Mouse (Mus musculus) hindbrain, embryonic 12.5 days (tissue): ENCODE results near the gene Dhrs13. TPM values are rescaled to one million over a fixed set of nuclear protein-coding genes. Genes with fewer than 3 reads are reported as not detected.

Experiments
- ATAC-seq: fragments of 200-750 bp; cut with Nextera tagmentation; 2 replicates; pipeline ENCODE4 v1.8.0; 2017; ENCODE audit warnings: moderate TSS enrichment; ENCODE audit not compliant: low FRiP score
- H3K27ac ChIP-seq: fragments of 300-500 bp; sonication (generic); 2 replicates; pipeline ENCODE4 v1.5.1; 2016; ENCODE audit warnings: mild to moderate bottlenecking
- H3K27me3 ChIP-seq: fragments of 300-500 bp; sonication (generic); 2 replicates; pipeline ENCODE4 v1.6.1; 2016; ENCODE audit warnings: mild to moderate bottlenecking
- H3K36me3 ChIP-seq: fragments of 300-500 bp; sonication (generic); 2 replicates; pipeline ENCODE4 v1.6.1; 2016; ENCODE audit warnings: mild to moderate bottlenecking
- H3K4me1 ChIP-seq: fragments of 300-500 bp; sonication (generic); 2 replicates; pipeline ENCODE4 v1.6.1; 2016
- H3K4me2 ChIP-seq: fragments of 300-500 bp; sonication (generic); replicated peaks from 2 replicates; pipeline ENCODE4 v1.6.1; 2016; ENCODE audit warnings: mild to moderate bottlenecking
- H3K4me3 ChIP-seq: fragments of 300-500 bp; sonication (generic); 2 replicates; pipeline ENCODE4 v1.5.1; 2016; ENCODE audit warnings: mild to moderate bottlenecking
- H3K9ac ChIP-seq: fragments of 300-500 bp; sonication (generic); 2 replicates; pipeline ENCODE4 v1.6.1; 2016; ENCODE audit warnings: mild to moderate bottlenecking, moderate library complexity
- H3K9me3 ChIP-seq: fragments of 300-500 bp; sonication (generic); replicated peaks from 2 replicates; pipeline ENCODE4 v1.6.1; 2016; ENCODE audit warnings: mild to moderate bottlenecking
- WGBS: fragments of 180-500 bp; shearing (Covaris S2); methylation state at CpG from one replicate; pipeline ENCODE4 v1.1.7; 2016; 5-methylcytosine and 5-hydroxymethylcytosine counted together
- polyA plus RNA-seq: library from polyadenylated mRNA; unstranded; fragments of >200 nt; fragmentation: Nextera tagmentation; extraction: Ambion mirVana; gene quantifications from 2 replicates; pipeline ENCODE4 v1.2.1, GENCODE M21; 2016

The Dhrs13 gene
- polyA plus RNA-seq, 1 experiment from 2014 or later, result 24.2 TPM

GRCm38 (mm10) chr11:78056946-78057345 lies 24.9 kb downstream of the Dhrs13 start:
- no peaks in the 10 kb centered on the region for H3K4me1 ChIP-seq
- H3K27ac ChIP-seq, result no peak overlapping the region
- no peak overlapping the region for H3K4me3 ChIP-seq
- no peaks in the 10 kb centered on the region for H3K9me3 ChIP-seq
- no peaks in the 10 kb centered on the region for H3K27me3 ChIP-seq
- no peak overlapping the region for H3K9ac ChIP-seq
- WGBS, result 80% methylated on average over 8 of the region's 8 CpGs
- peaks cover 75% of the 10 kb centered on the region for H3K36me3 ChIP-seq
- no peak for ATAC-seq
- H3K4me2 ChIP-seq, result no peak overlapping the region

GRCm38 (mm10) chr11:78059833-78060757 lies 28.0 kb downstream of the Dhrs13 start:
- Histone ChIP-seq H3K4me1 (no peaks in the 10 kb centered on the region), H3K4me3 (no peak overlapping the region), H3K36me3 (peaks cover 49% of the 10 kb centered on the region), H3K27me3 (no peaks in the 10 kb centered on the region), H3K4me2 (no peak overlapping the region), H3K9me3 (no peaks in the 10 kb centered on the region), H3K9ac (no peak overlapping the region), H3K27ac (no peak overlapping the region)
- ATAC-seq, result peak; percentile 71
- WGBS, result 64% methylated on average over 9 of the region's 9 CpGs

GRCm38 (mm10) chr11:78062563-78062962 lies 30.5 kb downstream of the Dhrs13 start:
- H3K4me3 ChIP-seq, result no peak overlapping the region
- no peaks in the 10 kb centered on the region for H3K4me1 ChIP-seq
- no peak for ATAC-seq
- H3K4me2 ChIP-seq, result no peak overlapping the region
- peaks cover 26% of the 10 kb centered on the region for H3K36me3 ChIP-seq
- no peak overlapping the region for H3K9ac ChIP-seq
- 82% methylated on average over 1 of the region's 1 CpGs for WGBS
- H3K27ac ChIP-seq, result no peak overlapping the region
- no peaks in the 10 kb centered on the region for H3K9me3 ChIP-seq
- no peaks in the 10 kb centered on the region for H3K27me3 ChIP-seq

- Histone ChIP-seq H3K9me3 (no peaks in the 10 kb centered on the region), H3K36me3 (no peaks in the 10 kb centered on the region), H3K4me1 (no peaks in the 10 kb centered on the region), H3K9ac (no peak overlapping the region), H3K4me3 (no peak overlapping the region), H3K4me2 (no peak overlapping the region), H3K27ac (no peak overlapping the region), H3K27me3 (no peaks in the 10 kb centered on the region)
- no peak for ATAC-seq
- 51% methylated on average over 2 of the region's 2 CpGs for WGBS
Observed at GRCm38 (mm10) chr11:78065906-78066305, 33.8 kb downstream of the Dhrs13 start.

GRCm38 (mm10) chr11:78066641-78067040 lies 34.6 kb downstream of the Dhrs13 start:
- ATAC-seq, result no peak
- Histone ChIP-seq H3K4me2 (no peak overlapping the region), H3K27ac (no peak overlapping the region), H3K9me3 (no peaks in the 10 kb centered on the region), H3K9ac (no peak overlapping the region), H3K4me3 (no peak overlapping the region), H3K4me1 (no peaks in the 10 kb centered on the region), H3K27me3 (no peaks in the 10 kb centered on the region), H3K36me3 (peaks cover 2% of the 10 kb centered on the region; the same call in 1 of the 2 replicates)
- WGBS, result 63% methylated on average over 2 of the region's 2 CpGs

GRCm38 (mm10) chr11:78067566-78067965 lies 35.5 kb downstream of the Dhrs13 start:
- Histone ChIP-seq H3K27me3 (no peaks in the 10 kb centered on the region), H3K36me3 (peaks cover 8% of the 10 kb centered on the region), H3K4me2 (no peak overlapping the region), H3K9me3 (no peaks in the 10 kb centered on the region), H3K27ac (no peak overlapping the region), H3K4me3 (no peak overlapping the region), H3K4me1 (no peaks in the 10 kb centered on the region), H3K9ac (no peak overlapping the region)
- WGBS, result 81% methylated on average over 5 of the region's 5 CpGs
- no peak for ATAC-seq

GRCm38 (mm10) chr11:78069130-78069529 lies 37.0 kb downstream of the Dhrs13 start:
- WGBS, result 80% methylated on average over 5 of the region's 5 CpGs
- H3K36me3 ChIP-seq, result peaks cover 21% of the 10 kb centered on the region
- H3K4me3 ChIP-seq, result no peak overlapping the region
- no peak overlapping the region for H3K27ac ChIP-seq
- H3K4me1 ChIP-seq, result no peaks in the 10 kb centered on the region
- H3K9me3 ChIP-seq, result no peaks in the 10 kb centered on the region
- no peak for ATAC-seq
- H3K4me2 ChIP-seq, result no peak overlapping the region
- no peak overlapping the region for H3K9ac ChIP-seq
- no peaks in the 10 kb centered on the region for H3K27me3 ChIP-seq

- 82% methylated on average over 6 of the region's 6 CpGs for WGBS
- no peaks in the 10 kb centered on the region for H3K27me3 ChIP-seq
- H3K27ac ChIP-seq, result no peak overlapping the region
- H3K4me1 ChIP-seq, result no peaks in the 10 kb centered on the region
- H3K36me3 ChIP-seq, result peaks cover 26% of the 10 kb centered on the region
- H3K4me2 ChIP-seq, result no peak overlapping the region
- ATAC-seq, result no peak
- no peak overlapping the region for H3K9ac ChIP-seq
- H3K4me3 ChIP-seq, result no peak overlapping the region
- H3K9me3 ChIP-seq, result no peaks in the 10 kb centered on the region
Observed at GRCm38 (mm10) chr11:78069646-78070045, 37.6 kb downstream of the Dhrs13 start.

GRCm38 (mm10) chr11:78071938-78072337 lies 39.9 kb downstream of the Dhrs13 start:
- no peaks in the 10 kb centered on the region for H3K27me3 ChIP-seq
- H3K36me3 ChIP-seq, result peaks cover 47% of the 10 kb centered on the region
- no peaks in the 10 kb centered on the region for H3K9me3 ChIP-seq
- no peak overlapping the region for H3K27ac ChIP-seq
- H3K4me2 ChIP-seq, result no peak overlapping the region
- H3K4me3 ChIP-seq, result no peak overlapping the region
- no peak for ATAC-seq
- 93% methylated on average over 5 of the region's 5 CpGs for WGBS
- H3K4me1 ChIP-seq, result no peaks in the 10 kb centered on the region
- H3K9ac ChIP-seq, result no peak overlapping the region

- ATAC-seq, result no peak
Observed at GRCm38 (mm10) chr11:78072425-78073130, 40.5 kb downstream of the Dhrs13 start.

GRCm38 (mm10) chr11:78073577-78074276 lies 41.6 kb downstream of the Dhrs13 start:
- H3K36me3 ChIP-seq, result peaks cover 54% of the 10 kb centered on the region
- H3K4me1 ChIP-seq, result no peaks in the 10 kb centered on the region
- H3K4me3 ChIP-seq, result no peak overlapping the region
- H3K9ac ChIP-seq, result no peak overlapping the region
- H3K9me3 ChIP-seq, result no peaks in the 10 kb centered on the region
- 96% methylated on average over 9 of the region's 9 CpGs for WGBS
- no peak overlapping the region for H3K4me2 ChIP-seq
- H3K27me3 ChIP-seq, result no peaks in the 10 kb centered on the region
- no peak for ATAC-seq
- H3K27ac ChIP-seq, result no peak overlapping the region

More at GRCm38 (mm10) chr11:78072425-78073130, 40.5 kb downstream of the Dhrs13 start:
- WGBS, result 32% methylated on average over 6 of the region's 6 CpGs
- no peak overlapping the region for H3K27ac ChIP-seq
- no peaks in the 10 kb centered on the region for H3K4me1 ChIP-seq
- H3K9me3 ChIP-seq, result no peaks in the 10 kb centered on the region
- no peak overlapping the region for H3K4me2 ChIP-seq
- no peaks in the 10 kb centered on the region for H3K27me3 ChIP-seq
- no peak overlapping the region for H3K9ac ChIP-seq
- no peak overlapping the region for H3K4me3 ChIP-seq
- H3K36me3 ChIP-seq, result peaks cover 52% of the 10 kb centered on the region

- Histone ChIP-seq H3K4me1 (peaks cover 3% of the 10 kb centered on the region; the same call in 1 of the 2 replicates), H3K9me3 (no peaks in the 10 kb centered on the region), H3K27me3 (no peaks in the 10 kb centered on the region), H3K4me2 (no peak overlapping the region), H3K4me3 (no peak overlapping the region), H3K36me3 (peaks cover 54% of the 10 kb centered on the region), H3K27ac (no peak overlapping the region), H3K9ac (no peak overlapping the region)
- no peak for ATAC-seq
- WGBS, result 87% methylated on average over 2 of the region's 2 CpGs
Observed at GRCm38 (mm10) chr11:78074277-78074652, 42.2 kb downstream of the Dhrs13 start.
